Mouse (Mus musculus) CH12.LX (cell line): Measurements from ENCODE around the gene Ccdc141.

Experiments used
- CTCF ChIP-seq, 2 experiments: IDR thresholded peaks in 1 of 2; conservative IDR thresholded peaks in 1 of 2; 2 replicates each; pipeline ENCODE4 v1.5.1; 2011 to 2012; ENCODE audit warnings: low read depth in 2 of 2, low read length in 2 of 2, improper control_type of control experiment in 1 of 2, inconsistent platforms in 1 of 2, mild to moderate bottlenecking in 1 of 2, moderate library complexity in 1 of 2
- EP300 ChIP-seq: IDR thresholded peaks from 2 replicates; pipeline ENCODE4 v1.6.1; 2011; ENCODE audit warnings: low read length, improper control_type of control experiment
- HCFC1 ChIP-seq: IDR thresholded peaks from 2 replicates; pipeline ENCODE4 v1.6.1; 2012; ENCODE audit warnings: low read depth, mild to moderate bottlenecking, inconsistent platforms, low read length, improper control_type of control experiment
- JUND ChIP-seq: conservative IDR thresholded peaks from 2 replicates; pipeline ENCODE4 v1.6.1; 2011; ENCODE audit warnings: low read depth, low read length, improper control_type of control experiment
- MAZ ChIP-seq: IDR thresholded peaks from 2 replicates; pipeline ENCODE4 v1.6.1; 2012; ENCODE audit warnings: low read depth, mild to moderate bottlenecking, inconsistent platforms, low read length, improper control_type of control experiment, moderate library complexity
- MEF2A ChIP-seq: IDR thresholded peaks from 2 replicates; pipeline ENCODE4 v1.6.1; 2014; ENCODE audit warnings: low read depth, mild to moderate bottlenecking, inconsistent platforms, low read length, improper control_type of control experiment, borderline replicate concordance
- MYC ChIP-seq: IDR thresholded peaks from 2 replicates; pipeline ENCODE4 v1.6.1; 2011; ENCODE audit warnings: low read depth, mild to moderate bottlenecking, improper control_type of control experiment, low read length
- POLR2A ChIP-seq: IDR thresholded peaks from 2 replicates; pipeline ENCODE4 v1.6.1; 2011; ENCODE audit warnings: low read depth, mild to moderate bottlenecking, improper control_type of control experiment, low read length
- POLR2AphosphoS2 ChIP-seq: IDR thresholded peaks from 2 replicates; pipeline ENCODE4 v1.6.1; 2011; ENCODE audit warnings: low read depth, low read length, improper control_type of control experiment

DNA sequence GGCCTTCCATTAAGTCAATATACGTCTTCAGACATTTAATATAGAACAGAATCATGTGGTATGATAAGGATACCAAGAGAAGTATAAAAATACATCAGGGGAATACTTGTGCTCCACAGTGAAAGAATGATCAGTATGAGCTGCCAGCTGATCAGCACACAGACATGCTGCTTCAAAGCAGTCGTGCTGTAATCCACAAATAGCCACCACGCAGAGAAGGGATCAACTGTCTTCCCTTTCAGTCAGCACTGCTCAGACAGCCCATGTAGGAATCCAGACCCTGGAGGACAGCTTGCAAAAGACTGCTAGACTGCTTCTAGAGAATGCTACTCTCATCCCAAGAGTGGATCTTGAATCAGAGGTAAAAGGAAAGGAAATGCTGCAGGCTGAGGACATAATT is 127.5 kb downstream of the Ccdc141 start:
- TF ChIP-seq POLR2AphosphoS2 (no peak), CTCF (conservative IDR thresholded peaks at IDR 0.05 in 1 of 2, IDR thresholded peaks at IDR 0.05 in 1 of 2; ENCODE audit: low read depth in 2 of 2, low read length in 2 of 2) (no peak), MYC (no peak), JUND (no peak), HCFC1 (no peak), MAZ (no peak), EP300 (no peak), POLR2A (no peak), MEF2A (no peak)
